ENCODE assay signal across 11 mouse cellular contexts in genomic region chr2:71708886-71709285, GRCm38 (mm10).
"Had no signal": no experiment of that assay in that cellular context is flagged by ENCODE, and none has a peak within 500 bp of the region (broad histone marks: within the 10 kb centered on the region; RNA-seq: fewer than 3 reads in every experiment).

No protein-coding gene starts in this region.

- H3K36me3 ChIP-seq: limb, embryonic 13.5 days had no signal

- H3K4me3 ChIP-seq: limb, embryonic 13.5 days had no signal

- H3K9ac ChIP-seq: limb, embryonic 13.5 days; liver, embryonic 14.5 days had no signal

- H3K9me3 ChIP-seq: limb, embryonic 13.5 days had no signal

- H3K4me2 ChIP-seq: limb, embryonic 13.5 days had no signal

- H3K4me1 ChIP-seq: limb, embryonic 13.5 days had no signal

- DNase-seq: kidney, adult 9 months; layer of hippocampus, adult 9-11 months; layer of hippocampus, postnatal 36 days; lung, adult 18-20 months; lung, postnatal 36 days; thymus, postnatal 4 days had no signal

- H3K27ac ChIP-seq: limb, embryonic 13.5 days; liver, embryonic 14.5 days; stomach, postnatal 0 days had no signal

- ATAC-seq: intestine, embryonic 16.5 days; midbrain, embryonic 16.5 days had no signal

- H3K27me3 ChIP-seq: limb, embryonic 13.5 days had no signal
